Mouse (Mus musculus): Measurements from ENCODE around the gene Grip1. TPM values are rescaled to one million over a fixed set of nuclear protein-coding genes. Genes with fewer than 3 reads are reported as not detected.

Grip1 gene
- polyA plus RNA-seq, 1 experiment from 2014 or later: 19.0 TPM

DNA sequence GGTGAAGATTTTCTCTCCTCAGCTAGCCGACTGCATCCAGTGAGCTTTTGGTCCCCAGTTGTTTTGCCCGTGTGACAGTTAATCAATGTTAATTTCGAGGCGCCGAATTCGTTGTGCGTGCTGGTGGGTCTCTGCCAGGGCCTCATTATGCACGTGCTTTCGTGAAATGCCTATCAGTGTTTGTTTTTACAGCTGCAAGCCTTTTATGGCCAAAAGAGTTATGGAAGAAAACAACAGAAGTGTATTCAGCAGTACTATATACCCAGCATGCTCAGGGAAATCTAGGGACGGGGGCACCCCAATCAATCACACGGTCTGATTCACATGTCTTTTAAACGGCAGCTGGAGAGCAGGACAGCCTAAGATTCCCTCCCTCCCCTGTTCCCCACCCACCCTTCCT lies 424.7 kb downstream of the Grip1 start:
- ATAC-seq (replicated peaks): no peak; the same call in 1 of the 2 replicates
- WGBS: 43% methylated on average over 12 of the region's 12 CpGs
- H3K36me3 ChIP-seq (replicated peaks): no peaks in the 10 kb centered on the region
- H3K27ac ChIP-seq: 0 out of 2 replicates have a peak overlapping the region, but pooled peaks have one; percentile 30
- H3K4me2 ChIP-seq: peak overlapping the region; percentile 32
- H3K9ac ChIP-seq: no peak overlapping the region
- H3K27me3 ChIP-seq (replicated peaks): no peaks in the 10 kb centered on the region
- no peak overlapping the region for H3K4me3 ChIP-seq
- 0 out of 2 replicates have a peak, but pooled peaks cover 3% of the 10 kb centered on the region for H3K4me1 ChIP-seq
- no peaks in the 10 kb centered on the region for H3K9me3 ChIP-seq

DNA sequence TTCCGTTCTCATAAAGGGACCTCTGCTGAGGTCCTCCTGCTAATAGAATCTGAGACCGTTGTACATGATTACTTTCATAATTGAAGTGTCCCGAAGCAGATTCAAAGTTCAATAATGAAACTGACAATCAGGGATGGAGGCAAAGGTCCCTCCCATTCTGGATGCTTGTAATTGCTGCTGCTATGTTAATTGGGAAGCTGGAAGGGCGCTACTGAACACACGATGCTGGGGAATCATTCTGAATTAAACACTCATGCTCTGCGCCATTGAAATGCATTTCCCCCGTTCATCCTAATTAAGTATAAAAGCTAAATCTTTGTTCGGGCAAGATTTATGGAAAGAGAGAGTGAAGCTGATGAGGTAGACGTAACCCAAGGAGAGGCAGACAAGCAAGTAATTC lies 431.0 kb downstream of the Grip1 start:
- Histone ChIP-seq H3K9me3 (no peaks in the 10 kb centered on the region), H3K4me2 (no peak overlapping the region), H3K27ac (no peak overlapping the region), H3K27me3 (replicated peaks) (no peaks in the 10 kb centered on the region), H3K4me1 (0 out of 2 replicates have a peak, but pooled peaks cover 3% of the 10 kb centered on the region), H3K9ac (no peak overlapping the region), H3K36me3 (replicated peaks) (no peaks in the 10 kb centered on the region), H3K4me3 (no peak overlapping the region)
- no peak for ATAC-seq (replicated peaks)
- WGBS: 52% methylated on average over 9 of the region's 9 CpGs

DNA sequence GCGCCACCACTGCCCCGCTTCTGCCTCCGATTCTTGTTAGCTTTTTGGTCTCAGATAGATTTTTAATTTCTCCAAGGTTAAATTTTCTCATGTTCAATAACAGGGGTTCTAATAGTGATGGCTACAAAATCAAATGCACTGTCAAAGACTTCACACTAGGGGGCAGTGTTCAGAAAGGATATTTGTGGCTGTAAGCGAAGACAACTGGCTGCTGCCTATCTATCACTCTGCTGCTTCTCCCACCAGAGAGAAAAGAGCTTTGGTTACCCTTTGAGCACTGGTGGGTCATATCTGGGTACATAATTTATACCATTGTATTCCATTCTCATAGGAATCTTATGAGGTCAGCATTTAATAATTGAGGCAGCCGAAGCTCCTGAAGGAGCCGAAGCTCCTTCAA lies 431.9 kb downstream of the Grip1 start:
- 77% methylated on average over 6 of the region's 6 CpGs for WGBS
- Histone ChIP-seq H3K27ac (no peak overlapping the region), H3K9ac (no peak overlapping the region), H3K4me2 (no peak overlapping the region), H3K27me3 (replicated peaks) (no peaks in the 10 kb centered on the region), H3K4me1 (0 out of 2 replicates have a peak, but pooled peaks cover 3% of the 10 kb centered on the region), H3K9me3 (no peaks in the 10 kb centered on the region), H3K36me3 (replicated peaks) (no peaks in the 10 kb centered on the region), H3K4me3 (no peak overlapping the region)
- no peak for ATAC-seq (replicated peaks)

DNA sequence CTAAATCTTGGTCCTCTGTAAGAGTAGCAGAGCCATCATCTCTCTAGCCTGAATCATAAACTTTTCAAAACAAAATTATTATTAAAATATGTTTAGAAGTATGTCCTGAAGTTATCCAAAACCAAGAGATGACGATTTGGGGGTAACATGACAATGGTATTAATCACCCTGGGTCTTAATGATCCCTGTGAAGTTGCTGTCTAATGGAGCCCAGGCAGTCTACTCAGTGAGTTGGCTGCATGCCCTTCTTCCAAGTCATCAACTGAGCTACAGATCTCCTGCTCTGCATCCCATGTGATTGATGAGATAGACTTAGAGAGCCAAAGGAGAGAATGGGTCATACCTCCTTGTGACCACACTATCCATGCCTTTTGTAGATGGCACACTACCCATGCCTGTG lies 433.1 kb downstream of the Grip1 start:
- Histone ChIP-seq H3K9me3 (no peaks in the 10 kb centered on the region), H3K27ac (no peak overlapping the region), H3K4me1 (0 out of 2 replicates have a peak, but pooled peaks cover 3% of the 10 kb centered on the region), H3K4me3 (no peak overlapping the region), H3K36me3 (replicated peaks) (no peaks in the 10 kb centered on the region), H3K4me2 (no peak overlapping the region), H3K27me3 (replicated peaks) (no peaks in the 10 kb centered on the region), H3K9ac (no peak overlapping the region)
- no peak for ATAC-seq (replicated peaks)
- 86% methylated on average over 1 of the region's 1 CpGs for WGBS

DNA sequence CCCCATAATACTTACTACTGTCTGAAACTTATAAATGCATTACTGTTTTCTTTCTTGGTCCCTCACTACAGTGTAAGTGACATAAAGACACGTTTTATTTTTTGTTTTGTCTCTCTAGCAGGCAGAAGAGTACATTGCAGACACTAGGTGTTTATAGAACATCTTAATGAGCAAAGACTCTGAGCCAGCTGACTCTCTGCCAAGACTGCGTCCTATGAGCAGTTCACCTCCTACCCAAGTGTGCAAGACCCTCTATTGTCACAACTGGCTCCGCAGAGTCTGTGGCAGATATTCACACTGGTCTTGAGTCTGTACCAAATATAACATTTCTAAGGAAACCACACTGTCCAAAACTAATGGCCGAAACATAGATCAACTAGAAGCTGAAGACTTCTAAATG lies 449.1 kb downstream of the Grip1 start:
- ATAC-seq (replicated peaks): no peak
- Histone ChIP-seq H3K9me3 (no peaks in the 10 kb centered on the region), H3K9ac (no peak overlapping the region), H3K4me3 (no peak overlapping the region), H3K27me3 (replicated peaks) (no peaks in the 10 kb centered on the region), H3K4me1 (no peaks in the 10 kb centered on the region), H3K4me2 (no peak overlapping the region), H3K36me3 (replicated peaks) (no peaks in the 10 kb centered on the region), H3K27ac (no peak overlapping the region)
- 70% methylated on average over 4 of the region's 4 CpGs for WGBS

DNA sequence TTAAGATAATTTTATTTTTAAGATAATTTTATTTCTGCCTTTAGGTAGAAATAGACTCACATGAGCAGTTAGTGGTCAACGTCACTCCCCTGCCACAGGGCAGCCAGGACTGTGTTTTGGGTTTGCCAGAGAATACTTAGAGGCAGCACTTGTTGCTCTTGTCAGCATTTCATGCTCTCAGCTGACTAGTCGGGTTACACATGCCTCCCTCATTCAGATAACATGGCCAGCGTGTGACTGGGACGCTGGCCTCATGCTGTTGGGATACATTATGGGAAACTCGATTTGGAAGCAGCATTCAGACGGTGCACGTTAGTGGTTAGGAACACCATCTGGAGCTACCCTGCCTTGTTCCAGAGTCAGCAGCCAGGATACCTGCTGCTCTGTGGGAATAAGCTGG lies 453.2 kb downstream of the Grip1 start:
- no peaks in the 10 kb centered on the region for H3K27me3 ChIP-seq (replicated peaks)
- no peaks in the 10 kb centered on the region for H3K36me3 ChIP-seq (replicated peaks)
- H3K9me3 ChIP-seq: no peaks in the 10 kb centered on the region
- H3K4me1 ChIP-seq: no peaks in the 10 kb centered on the region
- H3K4me2 ChIP-seq: no peak overlapping the region
- no peak overlapping the region for H3K9ac ChIP-seq
- no peak overlapping the region for H3K4me3 ChIP-seq
- H3K27ac ChIP-seq: no peak overlapping the region
- ATAC-seq (replicated peaks): no peak
- WGBS: 75% methylated on average over 7 of the region's 7 CpGs

DNA sequence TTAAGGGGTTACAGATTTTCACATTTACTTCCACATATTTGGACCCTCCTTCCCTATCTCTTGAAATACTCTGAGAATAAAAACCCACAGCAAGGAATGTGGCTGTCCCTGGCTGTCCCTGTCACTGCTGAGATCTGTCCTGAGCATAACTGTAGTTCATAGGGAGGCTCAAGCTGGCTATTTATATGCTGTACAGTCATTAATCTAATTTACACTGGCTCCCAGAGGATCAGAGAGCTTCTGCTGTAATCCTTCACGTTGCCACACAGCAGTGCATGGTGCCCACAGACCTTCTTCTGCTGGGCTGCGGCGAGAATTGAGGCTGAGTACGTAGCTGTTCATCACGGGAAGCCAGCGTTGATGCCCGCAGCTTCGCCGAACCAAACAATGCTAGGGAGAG lies 464.4 kb downstream of the Grip1 start:
- Histone ChIP-seq H3K4me1 (peaks cover 4% of the 10 kb centered on the region; the same call in 1 of the 2 replicates), H3K36me3 (replicated peaks) (no peaks in the 10 kb centered on the region), H3K27me3 (replicated peaks) (no peaks in the 10 kb centered on the region), H3K4me3 (no peak overlapping the region), H3K4me2 (no peak overlapping the region), H3K9me3 (no peaks in the 10 kb centered on the region), H3K9ac (no peak overlapping the region), H3K27ac (no peak overlapping the region)
- no peak; the same call in 1 of the 2 replicates for ATAC-seq (replicated peaks)
- 71% methylated on average over 9 of the region's 9 CpGs for WGBS

DNA sequence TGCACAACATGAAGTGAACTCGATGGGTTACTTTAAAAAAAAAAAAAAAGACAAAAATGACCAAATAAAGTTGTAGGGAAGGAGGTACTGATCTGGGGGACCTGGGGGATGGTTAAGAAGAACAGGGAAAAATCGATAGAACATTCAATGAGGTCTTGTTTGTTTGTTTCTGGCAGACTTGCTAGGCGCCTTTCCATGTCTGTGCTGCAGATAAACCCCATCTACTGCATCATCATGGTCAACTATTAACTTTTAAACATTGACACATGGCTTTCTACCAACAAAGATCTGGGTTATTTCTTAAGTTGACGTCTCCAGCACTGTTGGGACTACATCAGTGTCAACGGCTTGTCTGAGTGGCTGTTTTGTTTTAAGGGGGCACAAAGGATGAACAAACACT lies 474.3 kb downstream of the Grip1 start:
- Histone ChIP-seq H3K36me3 (replicated peaks) (no peaks in the 10 kb centered on the region), H3K9ac (no peak overlapping the region), H3K27ac (no peak overlapping the region), H3K27me3 (replicated peaks) (no peaks in the 10 kb centered on the region), H3K4me2 (no peak overlapping the region), H3K4me1 (peaks cover 6% of the 10 kb centered on the region; the same call in 1 of the 2 replicates), H3K9me3 (no peaks in the 10 kb centered on the region), H3K4me3 (no peak overlapping the region)
- ATAC-seq (replicated peaks): no peak
- WGBS: 93% methylated on average over 5 of the region's 5 CpGs

DNA sequence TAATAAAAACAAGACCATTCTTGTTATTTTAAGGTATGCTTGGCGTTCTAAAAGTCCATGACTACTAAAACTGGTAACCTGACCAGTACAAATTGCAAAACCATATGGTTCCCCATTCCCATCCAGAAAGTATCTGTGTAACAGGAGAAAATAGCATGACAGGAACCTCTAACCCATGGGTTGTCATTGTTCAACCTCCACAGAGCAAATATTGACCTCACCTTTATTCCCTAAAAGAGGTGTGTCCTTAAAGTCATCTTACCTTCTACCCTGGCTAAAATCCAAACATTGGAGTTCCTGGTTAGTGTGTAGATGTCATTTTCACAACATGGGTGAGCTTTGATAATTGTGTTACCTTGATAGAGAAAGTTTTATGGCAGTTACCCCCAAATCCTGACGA lies 475.3 kb downstream of the Grip1 start:
- no peak overlapping the region for H3K27ac ChIP-seq
- H3K36me3 ChIP-seq (replicated peaks): no peaks in the 10 kb centered on the region
- H3K4me2 ChIP-seq: no peak overlapping the region
- 92% methylated on average over 2 of the region's 2 CpGs for WGBS
- H3K9me3 ChIP-seq: no peaks in the 10 kb centered on the region
- ATAC-seq (replicated peaks): no peak
- peaks cover 6% of the 10 kb centered on the region; the same call in 1 of the 2 replicates for H3K4me1 ChIP-seq
- no peaks in the 10 kb centered on the region for H3K27me3 ChIP-seq (replicated peaks)
- no peak overlapping the region for H3K4me3 ChIP-seq
- no peak overlapping the region for H3K9ac ChIP-seq

DNA sequence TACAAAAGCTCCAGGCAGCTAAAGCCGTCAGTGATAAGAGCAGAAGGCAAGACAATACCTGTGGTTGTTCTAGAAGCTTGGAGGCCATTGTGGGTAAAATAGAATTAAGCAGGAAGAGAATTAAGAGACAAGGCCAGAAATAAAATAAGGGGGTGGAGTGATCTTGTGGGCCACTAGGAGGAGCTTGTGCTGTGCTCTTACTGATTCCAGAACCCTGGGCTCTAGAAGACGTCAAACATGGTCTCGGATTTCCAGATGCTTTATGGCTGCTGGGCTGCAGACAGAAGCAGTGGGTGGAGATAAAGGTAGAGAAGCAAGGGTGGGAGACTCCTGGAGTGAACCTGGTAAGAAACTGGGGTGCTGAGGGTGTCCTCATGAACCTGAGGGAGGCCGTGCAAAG lies 479.2 kb downstream of the Grip1 start:
- Histone ChIP-seq H3K9ac (no peak overlapping the region), H3K36me3 (replicated peaks) (no peaks in the 10 kb centered on the region), H3K9me3 (no peaks in the 10 kb centered on the region), H3K4me1 (no peaks in the 10 kb centered on the region), H3K27ac (no peak overlapping the region), H3K27me3 (replicated peaks) (no peaks in the 10 kb centered on the region), H3K4me3 (no peak overlapping the region), H3K4me2 (no peak overlapping the region)
- ATAC-seq (replicated peaks): no peak
- 71% methylated on average over 4 of the region's 4 CpGs for WGBS

DNA sequence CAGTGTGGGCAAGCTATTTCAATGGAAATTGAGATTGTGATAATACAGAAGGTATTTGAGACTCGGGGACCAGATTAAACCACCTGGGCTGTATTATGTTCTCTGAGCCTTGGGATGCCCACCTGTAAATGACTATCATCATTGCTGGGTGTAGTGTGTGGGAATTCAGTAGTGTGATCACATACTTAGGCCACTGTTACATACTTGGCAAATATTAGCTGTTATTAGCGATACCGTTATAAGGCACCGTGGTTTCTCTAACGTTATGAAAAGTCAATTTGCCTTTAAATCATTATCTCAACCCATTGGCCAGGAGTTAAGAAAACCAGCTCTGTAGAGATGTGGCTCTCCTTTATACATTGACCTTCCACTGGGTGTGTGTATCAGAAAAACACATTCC lies 479.7 kb downstream of the Grip1 start:
- no peak for ATAC-seq (replicated peaks)
- H3K27ac ChIP-seq: no peak overlapping the region
- WGBS: 93% methylated on average over 5 of the region's 5 CpGs
- H3K4me2 ChIP-seq: no peak overlapping the region
- H3K4me1 ChIP-seq: no peaks in the 10 kb centered on the region
- H3K9ac ChIP-seq: no peak overlapping the region
- H3K9me3 ChIP-seq: no peaks in the 10 kb centered on the region
- H3K27me3 ChIP-seq (replicated peaks): no peaks in the 10 kb centered on the region
- no peak overlapping the region for H3K4me3 ChIP-seq
- no peaks in the 10 kb centered on the region for H3K36me3 ChIP-seq (replicated peaks)

DNA sequence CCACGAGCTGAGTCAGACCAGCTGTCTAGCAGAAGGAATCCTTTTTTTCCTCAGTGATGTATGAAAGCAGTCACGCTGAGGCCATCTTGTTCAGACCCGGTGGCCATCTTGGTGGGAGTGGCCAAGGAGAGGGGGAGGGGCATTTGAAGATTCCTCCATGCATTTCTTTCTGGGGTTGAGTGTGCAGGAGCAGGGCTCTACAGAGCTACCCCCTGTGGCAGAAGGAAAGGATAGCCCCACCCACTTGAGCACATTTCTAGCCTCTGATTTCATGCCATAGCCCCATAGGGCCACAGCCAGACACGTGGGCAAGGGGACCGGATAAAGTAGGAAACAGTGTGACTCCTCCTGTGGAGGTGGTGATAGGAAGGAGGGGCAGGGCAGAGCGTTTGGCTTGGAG lies 481.6 kb downstream of the Grip1 start:
- ATAC-seq (replicated peaks): no peak
- Histone ChIP-seq H3K4me3 (no peak overlapping the region), H3K27ac (no peak overlapping the region), H3K27me3 (replicated peaks) (no peaks in the 10 kb centered on the region), H3K36me3 (replicated peaks) (no peaks in the 10 kb centered on the region), H3K4me2 (no peak overlapping the region), H3K4me1 (no peaks in the 10 kb centered on the region), H3K9ac (no peak overlapping the region), H3K9me3 (no peaks in the 10 kb centered on the region)
- 80% methylated on average over 6 of the region's 6 CpGs for WGBS

DNA sequence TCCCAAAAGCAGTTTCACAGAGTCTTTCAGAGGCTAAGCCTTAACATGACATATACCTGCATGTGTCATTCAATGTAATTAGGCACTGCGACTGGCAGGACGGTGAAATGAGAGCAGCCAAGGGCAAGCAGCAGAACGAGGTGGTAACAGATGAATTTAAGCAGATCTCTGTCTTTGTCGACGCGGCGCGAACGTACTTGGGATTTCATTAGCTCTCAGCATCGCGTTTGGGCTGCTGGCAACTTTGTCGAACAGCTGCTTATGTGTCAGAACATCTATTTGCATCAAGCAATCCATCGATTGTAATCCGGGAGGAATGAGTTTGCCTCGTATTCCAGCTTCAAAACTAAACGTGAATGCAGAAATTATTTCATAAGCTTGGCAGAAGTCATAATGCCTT lies 483.9 kb downstream of the Grip1 start:
- Histone ChIP-seq H3K9me3 (no peaks in the 10 kb centered on the region), H3K9ac (no peak overlapping the region), H3K4me3 (no peak overlapping the region), H3K4me2 (no peak overlapping the region), H3K36me3 (replicated peaks) (no peaks in the 10 kb centered on the region), H3K27ac (no peak overlapping the region), H3K4me1 (no peaks in the 10 kb centered on the region), H3K27me3 (replicated peaks) (no peaks in the 10 kb centered on the region)
- WGBS: 71% methylated on average over 16 of the region's 16 CpGs
- no peak for ATAC-seq (replicated peaks)

Measured in midbrain, embryonic 15.5 days (tissue).